22 mouse cellular contexts compared by ENCODE assay signal in the genomic region with DNA sequence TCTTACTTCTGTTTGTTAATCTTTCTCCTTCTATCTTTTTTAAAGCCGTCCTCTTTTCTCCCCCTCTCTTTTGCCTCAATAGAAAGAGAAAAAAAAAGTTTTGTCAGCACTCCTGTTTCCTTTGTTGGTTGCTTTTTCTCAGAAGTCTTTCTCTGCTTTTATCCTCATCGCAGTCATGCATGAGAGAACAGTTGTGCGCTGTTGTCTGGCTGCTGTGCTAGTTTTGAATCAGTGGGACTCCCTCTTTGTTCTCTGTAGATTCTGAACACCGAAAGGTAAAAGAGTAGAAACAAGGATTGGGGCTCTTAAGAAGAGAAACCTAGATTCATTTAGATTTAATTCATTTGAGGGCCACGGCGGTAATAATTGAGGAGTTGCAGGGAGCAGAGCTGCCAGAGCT.
DNase-seq lines count a peak whose midpoint lies in the region; ATAC-seq lines count a peak whose summit lies in the region.
"Had no signal": no experiment of that assay in that cellular context is flagged by ENCODE, and none has a peak within 500 bp of the region (broad histone marks: within the 10 kb centered on the region; RNA-seq: fewer than 3 reads in every experiment).

No protein-coding gene starts in this region.

- no peaks in the 10 kb centered on the region for H3K9me3 ChIP-seq in neural tube, embryonic 12.5 days
- H3K9me3 ChIP-seq in neural tube, embryonic 15.5 days (replicated peaks), result no peaks in the 10 kb centered on the region
- no peaks in the 10 kb centered on the region for H3K9me3 ChIP-seq in hindbrain, embryonic 14.5 days (ENCODE audit: control insufficient read depth, low read length)
- no peaks in the 10 kb centered on the region for H3K9me3 ChIP-seq in midbrain, embryonic 14.5 days (ENCODE audit: control insufficient read depth, low read length)
- H3K9me3 ChIP-seq: heart, embryonic 15.5 days; limb, embryonic 13.5 days; lung, embryonic 15.5 days had no signal

- peak; percentile 7 for DNase-seq in embryo, embryonic 9.5 days (ENCODE audit: extremely low spot score)
- DNase-seq in hindbrain, embryonic 14.5 days (ENCODE audit: low spot score), result no peak
- peak; percentile 32 for DNase-seq in midbrain, embryonic 14.5 days
- no peak for DNase-seq in adrenal gland, adult (ENCODE audit: inconsistent age in 2 of 2, low spot score in 1 of 2)
- no peak for DNase-seq in right cerebral cortex, adult 2 months (ENCODE audit: low spot score in 2 of 2)
- DNase-seq in liver, result no peak
- DNase-seq: adrenal gland, adult 2 months; cerebellum, postnatal 10 days; gastrocnemius, postnatal 25 days; layer of hippocampus, postnatal 36 days; right cerebral cortex, postnatal 25 days; thymus, postnatal 4 days had no signal

- H3K27ac ChIP-seq in neural tube, embryonic 12.5 days, result no peak overlapping the region
- H3K27ac ChIP-seq in neural tube, embryonic 15.5 days (replicated peaks), result no peak overlapping the region
- no peak overlapping the region for H3K27ac ChIP-seq in hindbrain, embryonic 14.5 days
- no peak overlapping the region for H3K27ac ChIP-seq in midbrain, embryonic 14.5 days (replicated peaks; ENCODE audit: low read depth, low read length)
- H3K27ac ChIP-seq: heart, embryonic 15.5 days; kidney, postnatal 0 days; layer of hippocampus, adult 2 months; limb, embryonic 13.5 days; liver, embryonic 14.5 days; lung, embryonic 15.5 days; macrophage had no signal

- no peak for ATAC-seq in neural tube, embryonic 12.5 days (ENCODE audit: low FRiP score, low read depth)
- no peak for ATAC-seq in neural tube, embryonic 15.5 days (ENCODE audit: low FRiP score)
- ATAC-seq in hindbrain, embryonic 14.5 days (ENCODE audit: low FRiP score), result no peak
- no peak for ATAC-seq in midbrain, embryonic 14.5 days (ENCODE audit: low FRiP score, low TSS enrichment)
- ATAC-seq: intestine, postnatal 0 days had no signal

- no peaks in the 10 kb centered on the region for H3K36me3 ChIP-seq in neural tube, embryonic 12.5 days
- H3K36me3 ChIP-seq in neural tube, embryonic 15.5 days, result no peaks in the 10 kb centered on the region
- H3K36me3 ChIP-seq in hindbrain, embryonic 14.5 days (replicated peaks; ENCODE audit: control insufficient read depth, insufficient read depth), result no peaks in the 10 kb centered on the region
- no peaks in the 10 kb centered on the region for H3K36me3 ChIP-seq in midbrain, embryonic 14.5 days (ENCODE audit: control insufficient read depth, insufficient read depth, low read length)
- H3K36me3 ChIP-seq: heart, embryonic 15.5 days; limb, embryonic 13.5 days; lung, embryonic 15.5 days had no signal

- no peak overlapping the region for H3K9ac ChIP-seq in neural tube, embryonic 12.5 days
- H3K9ac ChIP-seq in neural tube, embryonic 15.5 days (replicated peaks), result no peak overlapping the region
- no peak overlapping the region for H3K9ac ChIP-seq in hindbrain, embryonic 14.5 days
- no peak overlapping the region; the same call in 1 of the 2 replicates for H3K9ac ChIP-seq in midbrain, embryonic 14.5 days (replicated peaks; ENCODE audit: low read length)
- H3K9ac ChIP-seq: heart, embryonic 15.5 days; limb, embryonic 13.5 days; liver, embryonic 14.5 days; lung, embryonic 15.5 days had no signal

- WGBS in neural tube, embryonic 12.5 days, result 35% methylated on average over 6 of the region's 6 CpGs
- 36% methylated on average over 6 of the region's 6 CpGs for WGBS in neural tube, embryonic 15.5 days
- 38% methylated on average over 6 of the region's 6 CpGs for WGBS in hindbrain, embryonic 14.5 days
- WGBS in midbrain, embryonic 14.5 days, result 37% methylated on average over 6 of the region's 6 CpGs

- peak overlapping the region; percentile 12; the same call in 1 of the 2 replicates for H3K4me2 ChIP-seq in neural tube, embryonic 12.5 days (replicated peaks)
- H3K4me2 ChIP-seq in neural tube, embryonic 15.5 days, result no peak overlapping the region
- H3K4me2 ChIP-seq in hindbrain, embryonic 14.5 days (replicated peaks), result peak overlapping the region; percentile 15; the same call in 1 of the 2 replicates
- peak overlapping the region; percentile 28 for H3K4me2 ChIP-seq in midbrain, embryonic 14.5 days (ENCODE audit: low read length)
- H3K4me2 ChIP-seq: heart, embryonic 15.5 days; limb, embryonic 13.5 days; lung, embryonic 15.5 days had no signal

- no peaks in the 10 kb centered on the region for H3K27me3 ChIP-seq in neural tube, embryonic 12.5 days (replicated peaks)
- H3K27me3 ChIP-seq in neural tube, embryonic 15.5 days (replicated peaks), result no peaks in the 10 kb centered on the region
- H3K27me3 ChIP-seq in hindbrain, embryonic 14.5 days (ENCODE audit: control insufficient read depth, insufficient read depth, low read length), result 0 out of 2 replicates have a peak, but pooled peaks cover 7% of the 10 kb centered on the region
- no peaks in the 10 kb centered on the region for H3K27me3 ChIP-seq in midbrain, embryonic 14.5 days (ENCODE audit: control insufficient read depth, insufficient read depth, low read length)
- H3K27me3 ChIP-seq: heart, embryonic 15.5 days; limb, embryonic 13.5 days; lung, embryonic 15.5 days had no signal

- no peaks in the 10 kb centered on the region for H3K4me1 ChIP-seq in neural tube, embryonic 12.5 days
- H3K4me1 ChIP-seq in neural tube, embryonic 15.5 days, result no peaks in the 10 kb centered on the region
- H3K4me1 ChIP-seq in hindbrain, embryonic 14.5 days (replicated peaks; ENCODE audit: control insufficient read depth, insufficient read depth, low read length), result no peaks in the 10 kb centered on the region
- no peaks in the 10 kb centered on the region for H3K4me1 ChIP-seq in midbrain, embryonic 14.5 days (ENCODE audit: control insufficient read depth, insufficient read depth, low read length)
- H3K4me1 ChIP-seq: heart, embryonic 15.5 days; limb, embryonic 13.5 days; lung, embryonic 15.5 days had no signal

- H3K4me3 ChIP-seq in neural tube, embryonic 12.5 days, result no peak overlapping the region
- H3K4me3 ChIP-seq in neural tube, embryonic 15.5 days (replicated peaks), result no peak overlapping the region
- H3K4me3 ChIP-seq in hindbrain, embryonic 14.5 days (replicated peaks; ENCODE audit: low read length), result no peak overlapping the region
- no peak overlapping the region for H3K4me3 ChIP-seq in midbrain, embryonic 14.5 days (replicated peaks; ENCODE audit: low read depth, low read length)
- H3K4me3 ChIP-seq: heart, embryonic 15.5 days; layer of hippocampus, adult 2 months; limb, embryonic 13.5 days; lung, embryonic 15.5 days had no signal

Comparison
In these comparisons a context has a peak if more than half of its experiments do, and no peak if none do; other contexts are left out.
1. DNase-seq: peak in embryo, embryonic 9.5 days (single experiment) and midbrain, embryonic 14.5 days (single experiment); none in hindbrain, embryonic 14.5 days (single experiment), adrenal gland, adult (0 of 2), right cerebral cortex, adult 2 months (0 of 2) and liver (single experiment).